Mouse (Mus musculus) urinary bladder, postnatal 10 days (tissue): ENCODE measurements at regions not wholly inside any gene's neighbourhood (a gene's known extent, or its start where the extent isn't known, plus 50 kb on each side); places are given as distances from the start of the nearest gene placed in this dataset.

Source experiments
- DNase-seq: peaks from one replicate; pipeline ENCODE4 v3.0.0; 2022; ENCODE audit warnings: low spot score

DNA sequence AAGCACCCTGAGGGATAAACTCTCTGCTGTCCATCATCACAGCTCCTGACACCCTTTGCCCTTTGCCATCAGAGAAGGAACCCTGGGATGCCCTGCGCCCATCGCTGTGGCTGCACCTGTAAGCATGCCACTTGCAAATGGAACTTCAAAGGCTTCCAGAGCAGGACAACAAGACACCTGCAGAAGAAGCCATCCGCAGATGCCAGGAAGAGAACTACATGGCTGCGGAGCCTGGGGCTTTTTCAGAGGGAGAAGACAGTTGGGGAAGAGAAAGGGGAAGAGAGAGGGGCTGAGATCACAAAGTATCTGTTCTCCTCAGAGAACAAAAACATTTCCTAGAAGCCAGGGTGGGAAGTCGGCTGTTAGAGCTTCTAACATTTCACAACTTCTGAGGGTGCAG is 365.2 kb upstream of the Runx1 start:
- DNase-seq = no peak

DNA sequence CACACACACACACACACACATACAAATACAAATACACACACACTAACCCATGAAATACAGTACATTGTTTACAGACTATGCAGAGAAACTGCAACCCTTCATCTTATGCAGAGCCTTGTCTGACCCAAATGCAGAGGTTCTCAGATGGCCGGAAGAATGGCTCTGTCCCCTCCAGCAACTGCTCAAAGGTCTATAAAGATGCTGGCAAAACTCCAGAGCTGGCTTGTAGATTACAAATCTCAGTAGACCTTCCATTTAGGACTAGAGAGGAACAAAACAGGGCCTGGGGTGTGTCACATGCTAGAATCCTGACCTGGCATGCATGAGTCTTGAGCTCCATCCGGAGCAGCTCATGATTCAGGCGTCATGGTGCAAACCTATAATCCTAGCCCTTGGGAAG is 364.4 kb upstream of the Runx1 start:
- DNase-seq = no peak

DNA sequence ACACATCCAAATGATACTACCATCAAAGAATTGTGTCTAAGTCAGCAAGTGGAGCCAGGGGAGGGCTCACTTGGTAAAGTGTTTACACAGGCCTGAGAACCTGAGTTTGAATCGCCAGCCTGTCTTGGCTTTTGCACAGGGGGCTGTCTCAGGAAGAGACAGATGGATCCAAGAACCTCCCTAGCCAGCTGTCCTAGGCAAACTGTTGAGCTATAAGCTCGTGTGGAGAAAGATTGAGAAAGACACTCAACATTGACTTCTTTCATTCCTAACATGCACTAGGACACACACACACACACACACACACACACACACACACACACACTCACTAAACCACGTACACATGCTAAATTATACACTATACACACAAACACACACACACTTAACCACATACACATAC is 363.9 kb upstream of the Runx1 start:
- DNase-seq = no peak

DNA sequence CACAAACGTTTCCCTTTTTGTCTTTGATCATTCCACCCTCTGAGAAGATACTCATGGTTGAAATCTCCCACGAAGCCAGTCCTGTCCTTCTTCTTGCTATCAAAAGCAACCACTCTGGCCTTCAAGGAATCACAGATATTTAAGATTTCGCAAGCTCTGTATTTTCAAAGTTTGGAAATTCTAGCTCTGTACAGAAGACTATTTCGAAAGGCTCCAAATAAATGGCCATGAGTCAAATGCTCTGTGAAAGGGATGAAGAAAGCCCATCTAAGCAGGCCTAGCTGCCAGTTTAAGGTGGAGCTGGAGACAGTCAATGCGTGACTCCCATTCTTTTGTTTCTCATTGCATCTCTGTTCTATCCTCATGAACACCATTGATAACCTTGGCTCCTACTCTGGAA is 363.5 kb upstream of the Runx1 start:
- DNase-seq = no peak

DNA sequence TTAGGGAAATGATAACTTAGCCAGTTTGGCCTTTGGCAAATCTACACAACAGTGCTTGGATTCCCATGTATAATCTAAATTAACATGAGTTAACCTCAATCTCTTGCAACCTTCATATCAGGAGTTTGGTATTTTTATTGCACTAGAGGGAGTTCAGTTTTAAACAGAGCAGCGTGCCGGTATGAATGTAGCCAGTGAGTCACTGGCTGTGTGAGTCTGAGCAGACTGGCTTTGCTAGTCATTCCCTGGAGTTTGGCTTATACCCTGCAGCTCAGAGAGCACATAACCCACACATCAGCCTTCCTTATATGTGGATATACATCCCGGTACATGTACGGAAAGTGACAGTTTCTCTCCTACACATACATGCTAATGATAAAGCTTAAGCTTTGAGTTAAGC is 360.6 kb upstream of the Runx1 start:
- no peak for DNase-seq

DNA sequence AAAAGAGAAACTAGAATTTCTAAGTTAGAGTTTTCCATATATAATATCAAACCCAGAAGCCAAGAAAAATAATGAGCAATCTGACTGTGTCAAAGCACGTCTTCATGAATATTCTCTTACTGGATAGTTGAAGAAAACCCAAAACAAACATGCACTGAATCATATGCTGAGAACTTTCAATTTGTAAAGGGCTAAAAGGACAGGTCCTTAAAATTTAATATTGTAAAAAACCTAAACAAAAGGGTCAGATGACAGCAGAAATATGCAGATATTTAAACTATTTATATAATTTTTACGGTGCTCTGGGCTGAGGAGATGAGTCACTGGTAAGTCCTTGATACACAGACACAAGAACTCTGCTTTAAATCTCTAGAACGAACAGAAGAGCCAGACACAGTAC is 356.7 kb upstream of the Runx1 start:
- no peak for DNase-seq

DNA sequence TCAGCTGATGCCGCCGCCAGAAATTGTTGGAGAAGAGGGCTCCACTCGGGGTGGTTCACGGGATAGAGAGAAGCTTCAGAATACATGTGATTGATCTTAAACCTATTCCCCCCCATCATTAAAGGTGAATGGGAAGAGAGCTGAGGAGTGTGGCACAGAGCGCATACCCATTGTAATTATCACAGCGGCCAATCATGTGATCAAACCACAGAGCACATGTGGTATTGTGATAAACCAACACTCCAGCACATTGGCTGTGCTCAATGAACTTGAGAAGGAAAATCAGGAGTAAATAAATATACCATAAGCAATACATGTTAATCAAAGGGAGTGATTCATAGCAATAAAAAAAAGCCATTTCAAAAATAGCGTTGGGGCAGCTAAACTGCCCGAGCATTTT is 355.5 kb upstream of the Runx1 start:
- no peak for DNase-seq

DNA sequence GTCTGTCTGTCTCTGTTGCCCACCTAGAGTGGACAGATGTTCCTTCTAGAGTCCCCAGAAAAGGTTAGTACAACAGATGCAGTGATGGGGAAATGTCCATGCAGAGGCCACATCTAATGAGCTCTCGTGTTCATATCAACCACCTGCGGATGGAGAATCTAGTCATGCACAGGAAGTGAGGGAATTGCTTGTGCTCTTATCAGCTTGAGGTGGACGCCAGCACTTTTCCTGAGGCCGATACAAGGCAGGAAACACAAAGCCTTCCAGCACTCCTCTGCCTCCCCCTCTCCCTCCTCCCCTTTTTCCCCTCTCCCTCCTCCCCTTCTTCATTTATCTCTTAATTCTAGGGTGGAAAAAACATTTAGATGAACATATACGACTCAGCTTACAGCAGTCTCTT is 354.3 kb upstream of the Runx1 start:
- DNase-seq = no peak

DNA sequence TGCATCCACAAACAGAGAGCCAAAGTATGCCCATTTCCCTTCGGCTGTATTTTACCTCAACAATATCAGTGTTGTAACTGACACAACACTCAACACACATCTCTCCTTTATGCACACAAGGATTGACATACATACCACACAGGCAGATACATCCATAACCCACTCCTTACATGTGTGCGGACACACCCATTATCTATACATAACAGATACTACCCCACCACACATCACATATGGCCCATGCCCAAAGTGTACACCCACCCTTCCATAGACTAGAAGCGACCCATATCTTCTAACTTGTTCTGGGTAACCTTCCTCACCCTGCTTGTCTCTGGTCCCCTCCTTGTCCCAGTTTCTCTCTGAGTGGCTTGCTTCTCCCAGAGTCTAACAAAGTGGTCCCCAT is 340.7 kb upstream of the Runx1 start:
- DNase-seq = no peak

DNA sequence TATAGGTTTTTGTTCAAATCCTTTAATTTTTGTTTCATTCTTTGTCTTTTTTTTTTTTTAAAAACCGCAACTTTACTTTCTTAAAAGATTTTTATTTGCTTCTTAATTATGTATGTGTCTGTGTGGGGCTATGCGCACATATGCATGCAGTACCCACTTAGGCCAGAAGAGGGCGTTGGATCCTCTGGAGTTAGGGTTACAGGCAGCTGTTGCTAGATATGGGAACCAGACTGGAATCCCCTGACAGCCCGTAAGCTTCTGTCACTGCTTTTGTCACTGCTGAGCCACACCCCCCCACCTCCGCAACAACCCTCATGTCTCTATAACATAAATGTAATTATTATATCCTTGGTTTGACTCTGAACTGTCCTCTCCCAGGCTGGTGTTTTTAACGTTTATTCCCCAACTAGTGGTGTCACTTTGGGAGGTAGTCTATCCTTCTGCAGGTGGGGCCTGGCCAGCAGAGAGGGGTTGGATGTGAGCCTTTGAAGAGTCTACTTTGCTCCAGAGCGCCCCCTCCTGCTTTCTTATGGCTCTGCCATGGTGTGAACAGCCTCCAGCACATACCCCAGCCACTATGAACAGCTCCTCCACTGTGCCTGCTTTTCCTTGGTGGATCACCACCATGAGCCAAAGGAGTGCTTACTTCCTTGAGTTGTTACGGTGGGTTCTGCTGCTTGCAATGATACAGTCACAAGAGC is 332.7 kb upstream of the Runx1 start:
- no peak for DNase-seq

DNA sequence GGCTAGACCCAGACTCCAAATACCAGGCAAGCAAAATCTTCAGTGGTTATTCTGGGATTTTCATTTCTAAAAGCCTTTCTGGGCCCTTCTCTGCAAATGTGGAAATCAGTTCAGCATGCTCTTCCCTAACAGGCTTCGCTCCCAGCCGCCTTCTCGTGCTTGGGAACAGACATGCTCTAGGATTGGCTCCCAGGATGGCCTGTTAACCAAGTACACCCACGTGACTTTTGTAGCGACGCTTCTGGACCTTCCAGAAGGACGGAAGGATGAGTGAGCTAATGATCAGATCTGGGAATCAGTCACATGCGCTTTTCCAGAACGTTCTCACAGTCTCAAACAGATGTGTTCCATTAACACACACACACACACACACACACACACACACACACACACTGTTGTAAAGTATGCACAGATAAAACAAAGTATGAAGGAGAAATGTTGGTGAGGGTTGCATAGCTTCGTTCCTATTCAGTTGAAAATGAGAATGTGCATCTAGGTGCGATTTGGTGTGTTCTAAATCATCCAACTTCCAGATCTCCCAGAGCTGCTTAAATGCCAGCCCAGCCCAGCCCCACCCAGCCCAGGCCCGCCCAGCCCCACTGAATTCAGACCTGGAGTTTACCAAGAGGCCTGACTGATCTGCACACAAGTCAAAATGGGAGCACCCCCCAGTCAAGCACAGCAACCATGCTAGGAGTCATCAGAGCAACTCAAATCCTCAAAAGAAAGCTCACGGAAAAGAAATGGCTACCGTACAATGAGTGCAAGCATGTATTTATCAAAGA is 327.8 kb upstream of the Runx1 start:
- DNase-seq = no peak

DNA sequence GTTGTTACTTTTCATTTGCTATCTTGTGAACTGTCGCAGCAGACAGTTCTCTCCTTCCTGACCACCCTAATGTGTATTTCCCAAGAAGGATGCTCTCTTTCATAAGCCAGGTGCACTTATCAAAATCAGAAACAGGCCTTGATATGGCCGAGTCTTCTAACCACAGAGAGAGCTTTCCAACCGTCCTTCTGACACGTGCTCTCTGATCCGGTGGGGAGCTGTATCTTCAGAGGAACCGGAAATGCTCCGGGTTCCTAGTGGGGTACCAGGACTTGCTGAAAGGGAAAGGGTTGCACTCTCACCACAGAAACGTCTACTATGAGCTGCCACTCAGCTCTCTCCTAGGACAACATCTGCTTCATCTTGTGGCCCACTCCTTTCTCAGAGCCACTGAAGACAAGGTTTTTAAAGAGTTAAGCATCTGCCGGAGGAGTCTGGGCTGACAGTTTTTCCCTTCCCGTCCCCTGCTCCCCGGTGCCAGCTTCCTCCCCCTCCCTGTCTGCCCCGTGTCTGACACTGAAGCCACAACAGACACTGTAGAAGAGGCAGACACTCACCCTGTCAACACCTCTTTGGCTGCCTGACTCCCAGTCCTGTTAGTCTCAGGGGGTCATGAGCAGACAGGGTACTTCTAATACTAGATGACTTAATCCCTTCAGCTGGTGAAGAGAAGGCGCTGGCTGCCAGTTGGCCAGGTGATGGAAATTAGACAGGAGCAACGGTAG is 327.0 kb upstream of the Runx1 start:
- DNase-seq = no peak

DNA sequence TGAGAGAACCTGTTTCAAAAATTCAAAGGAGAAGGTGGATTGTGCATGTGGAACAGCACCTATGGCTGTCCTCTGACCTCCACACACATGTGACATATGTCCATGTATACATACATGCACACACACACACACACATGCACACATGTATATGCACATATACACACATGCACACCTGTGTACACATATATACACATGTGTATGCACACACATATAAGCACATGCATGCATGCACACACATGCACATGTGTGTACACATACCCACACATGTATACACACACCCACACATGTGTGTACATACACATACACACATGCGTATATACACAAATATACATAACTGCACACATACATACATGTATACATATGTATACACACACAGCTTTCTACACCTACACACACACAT is 326.1 kb upstream of the Runx1 start:
- no peak for DNase-seq

DNA sequence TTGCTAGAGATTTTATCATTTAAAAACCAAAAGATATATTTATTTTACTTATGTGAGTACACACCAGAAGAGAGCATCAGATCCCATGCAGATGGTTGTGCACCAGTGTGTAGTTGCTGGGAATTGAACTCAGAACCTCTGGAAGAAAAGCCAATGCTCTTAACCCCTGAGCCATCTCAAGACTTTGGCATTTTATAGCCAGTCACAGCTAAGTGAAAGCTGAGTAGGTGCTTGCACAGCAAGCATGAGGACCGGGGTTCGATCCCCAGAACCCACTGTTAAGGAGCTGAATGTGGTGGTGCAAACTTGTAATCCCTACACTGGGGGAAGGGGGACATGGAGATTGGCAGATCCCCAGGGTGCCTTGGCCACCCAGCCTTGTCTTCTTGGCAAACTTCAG is 325.7 kb upstream of the Runx1 start:
- DNase-seq = no peak

DNA sequence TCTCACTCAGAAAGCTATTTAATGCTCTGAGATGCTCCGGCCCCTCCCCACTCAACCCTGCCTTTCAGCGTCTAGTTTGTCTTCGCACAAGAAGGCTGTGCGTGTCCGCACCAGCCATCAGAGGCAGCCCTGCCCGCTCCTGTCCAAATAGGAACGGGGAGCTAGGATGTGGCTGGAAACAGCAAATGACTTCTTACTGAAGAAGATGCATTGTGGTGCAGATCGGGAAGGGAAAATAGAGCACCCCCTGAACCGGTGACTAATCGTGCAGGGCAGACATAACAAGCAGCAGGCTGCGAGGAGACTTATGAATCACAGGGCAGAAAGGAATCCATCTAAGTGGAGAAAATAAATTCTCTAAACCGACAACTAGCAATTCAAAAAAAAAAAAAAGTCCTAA is 324.5 kb upstream of the Runx1 start:
- no peak for DNase-seq

DNA sequence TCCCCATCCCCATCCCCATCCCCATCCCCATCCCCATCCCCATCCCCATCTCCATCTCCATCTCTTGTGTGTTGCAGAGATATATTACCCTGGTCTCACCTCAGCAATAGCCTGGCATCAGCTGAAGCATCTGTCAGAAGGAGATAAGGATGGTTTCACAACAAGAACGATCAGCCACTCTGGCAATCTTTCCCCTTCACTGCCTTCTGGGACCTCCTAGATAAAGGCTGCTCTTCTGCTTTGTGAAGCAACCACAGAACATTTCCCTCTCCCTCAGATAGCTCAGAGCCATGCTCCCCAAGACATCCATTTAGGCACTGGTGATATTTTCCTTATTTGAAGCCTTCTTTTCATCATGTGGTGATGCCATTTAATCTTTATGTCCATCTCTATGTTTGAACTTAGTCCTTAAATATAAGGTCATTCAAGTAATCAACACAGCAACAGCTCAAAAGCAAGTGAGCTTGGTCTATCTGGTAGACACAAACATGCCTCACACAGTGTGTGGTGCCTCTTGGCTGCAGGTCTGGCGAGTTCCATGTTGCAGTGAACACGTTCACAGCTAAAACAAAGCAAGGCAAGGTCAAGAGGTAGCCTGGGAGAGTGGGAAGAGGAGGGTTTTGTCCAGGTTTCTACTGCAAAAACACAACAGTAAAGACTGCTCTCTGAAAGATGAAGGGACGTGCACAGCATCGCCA is 321.7 kb upstream of the Runx1 start:
- no peak for DNase-seq

DNA sequence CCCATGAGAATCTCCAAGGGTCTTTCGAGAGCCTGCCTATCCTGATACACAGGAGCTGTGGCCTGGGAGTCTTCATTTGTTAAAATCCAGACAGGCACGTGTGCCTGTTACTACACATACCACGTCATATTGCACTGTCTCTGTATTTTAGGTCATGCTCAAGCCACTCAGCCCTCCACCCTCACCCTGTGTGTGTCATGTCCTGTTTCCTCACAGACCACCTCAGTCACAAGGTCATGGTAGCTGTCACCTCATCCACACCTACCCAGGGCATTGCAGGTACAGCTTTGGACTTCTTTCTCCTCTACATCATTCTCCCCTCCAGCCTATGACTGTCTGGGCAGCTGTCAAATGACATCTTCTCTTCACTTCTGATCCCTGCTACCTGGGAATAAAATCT is 320.9 kb upstream of the Runx1 start:
- DNase-seq = no peak

DNA sequence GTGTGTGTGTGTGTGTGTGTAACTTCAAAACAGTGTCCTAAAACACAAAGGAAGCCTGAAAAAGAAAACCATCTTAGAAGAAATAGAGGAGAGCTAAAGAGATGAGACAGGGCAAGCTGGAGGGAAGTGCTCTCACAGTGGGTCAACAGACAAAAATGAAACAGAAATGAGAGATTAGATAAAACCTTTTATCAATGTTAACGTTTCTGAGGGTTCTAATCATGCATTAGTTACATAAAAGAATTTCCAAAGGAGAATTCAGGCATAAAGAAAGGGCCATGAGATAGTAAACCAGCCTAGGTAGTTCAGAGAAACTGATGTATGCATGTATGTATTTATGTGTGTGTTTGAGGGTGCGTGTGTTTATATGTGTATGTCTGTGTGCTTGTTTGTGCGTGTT is 319.7 kb upstream of the Runx1 start:
- no peak for DNase-seq

DNA sequence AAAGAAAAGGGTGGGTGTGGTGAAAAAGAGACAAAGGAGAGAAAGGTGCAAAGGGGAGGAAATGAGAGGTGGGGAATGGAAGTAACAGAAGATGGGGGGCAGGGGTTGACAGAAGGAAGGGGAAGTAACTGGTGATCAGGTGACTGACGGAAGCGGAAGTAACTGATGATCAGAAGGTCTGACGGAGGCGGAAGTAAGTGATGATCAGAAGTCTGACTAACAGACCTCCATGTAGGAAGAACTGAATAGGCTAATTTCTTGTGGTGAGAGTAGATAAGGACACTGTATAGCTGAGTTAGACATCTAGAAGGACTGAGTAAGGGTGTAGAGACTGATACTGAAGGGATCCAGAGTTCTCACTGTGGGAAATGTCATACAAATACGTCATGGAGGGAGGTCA is 318.1 kb upstream of the Runx1 start:
- DNase-seq = no peak

DNA sequence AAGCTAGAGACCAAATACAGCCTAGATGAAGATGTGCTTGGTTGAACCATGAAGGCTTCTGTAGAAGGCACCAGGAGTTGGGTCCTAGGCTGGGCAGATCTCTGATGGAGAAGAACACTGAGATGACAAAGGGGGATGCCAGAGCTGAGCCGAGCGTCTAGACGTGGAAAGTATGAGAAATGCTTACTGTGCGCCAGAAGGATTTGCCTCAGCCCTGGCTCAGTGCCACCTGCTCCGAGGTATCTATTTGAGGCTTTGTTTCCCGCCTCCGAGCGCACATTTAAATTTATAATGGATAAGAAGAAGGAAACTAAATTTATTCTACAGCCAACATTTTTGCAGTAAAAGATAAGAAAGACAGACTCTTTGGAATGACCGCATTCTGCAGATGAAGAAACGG is 317.2 kb upstream of the Runx1 start:
- DNase-seq = no peak

DNA sequence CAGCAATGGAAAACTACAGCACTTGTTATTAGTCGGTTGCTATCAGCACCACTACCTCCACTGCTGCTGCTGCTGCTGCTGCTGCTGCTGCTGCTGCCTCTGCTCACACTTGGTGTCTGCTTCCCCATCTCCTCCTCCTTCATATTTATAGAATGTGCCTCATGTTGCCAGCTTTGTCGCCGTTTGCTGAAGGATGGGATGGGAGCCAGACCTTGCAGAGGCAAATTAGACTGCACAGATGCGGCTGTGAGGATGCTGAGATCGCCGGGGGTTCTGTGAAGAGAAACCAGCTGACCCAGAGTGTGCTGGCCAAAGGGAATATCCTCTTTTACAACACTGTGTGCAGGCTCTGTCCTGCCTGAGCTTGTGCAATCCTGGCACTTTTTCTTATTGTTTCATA is 316.0 kb upstream of the Runx1 start:
- no peak for DNase-seq

DNA sequence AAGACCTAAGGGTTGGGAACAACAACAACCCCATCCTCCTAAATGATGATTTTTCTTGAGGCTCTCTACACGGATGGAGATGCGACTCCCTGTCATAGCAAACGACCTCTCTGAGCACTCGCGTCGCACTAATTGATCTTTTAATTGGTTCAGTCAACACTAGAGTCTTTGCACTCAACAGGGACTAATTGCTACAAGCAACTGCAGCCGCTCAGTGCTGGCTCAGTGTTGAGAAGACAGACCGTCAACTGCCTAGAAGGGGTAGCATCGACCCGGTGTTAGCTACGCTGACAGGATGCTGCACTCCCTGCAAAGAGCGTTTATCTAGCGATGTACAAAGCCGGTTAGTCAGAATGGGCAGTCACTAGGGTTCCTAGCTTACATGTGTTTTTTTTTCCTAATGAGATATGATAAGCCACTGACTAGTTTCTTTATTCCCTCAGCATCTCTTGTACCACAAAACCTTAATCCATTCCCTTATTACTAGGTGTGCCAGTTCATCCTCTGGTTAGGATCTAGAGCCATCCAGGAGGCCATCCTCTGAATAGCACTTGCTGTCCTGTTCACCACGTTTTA is 314.7 kb upstream of the Runx1 start:
- no peak for DNase-seq
